Mouse (Mus musculus) lung, postnatal 0 days (tissue): Measurements from ENCODE around the gene Kcnq1.

ENCODE experiments used
- CTCF ChIP-seq: IDR thresholded peaks from 2 replicates; pipeline ENCODE4 v1.5.1; 2016; ENCODE audit warnings: antibody characterized with exemption, mild to moderate bottlenecking
- EP300 ChIP-seq: IDR thresholded peaks from 2 replicates; pipeline ENCODE4 v1.6.1; 2016; ENCODE audit warnings: antibody characterized with exemption, mild to moderate bottlenecking, control low read depth

- TF ChIP-seq CTCF (no peak), EP300 (no peak)
Observed at GRCm38 (mm10) chr7:143181311-143181710, 75.1 kb downstream of the Kcnq1 start.
